Mouse (Mus musculus): Measurements from ENCODE around the gene Alox5ap. TPM values are rescaled to one million over a fixed set of nuclear protein-coding genes. Genes with fewer than 3 reads are reported as not detected.

Gene Alox5ap
- total RNA-seq, 2 experiments from 2014 or later, result 6.4 to 7.8 TPM

DNA sequence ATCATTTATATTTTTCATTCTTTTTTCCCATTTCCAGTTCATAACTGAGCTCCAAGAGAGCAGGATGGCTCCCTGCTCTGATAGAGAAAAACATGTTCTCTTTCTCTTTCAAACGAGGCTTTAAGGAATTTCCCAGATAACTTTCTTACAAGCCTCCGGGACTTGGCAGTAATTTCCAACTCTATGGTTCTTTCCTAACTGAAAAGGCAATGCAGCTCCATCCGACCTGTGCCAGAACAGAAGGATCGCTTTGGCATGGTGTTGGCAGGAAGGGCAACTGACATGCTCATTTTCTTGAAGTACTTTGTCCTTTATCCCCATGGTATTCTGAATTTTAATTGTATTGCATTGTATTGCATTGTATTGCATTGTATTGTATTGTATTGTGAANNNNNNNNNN lies 33.7 kb downstream of the Alox5ap start:
- intact Hi-C loops (cut with DNase I), result no loop called here
- DNase-seq, result no peak

DNA sequence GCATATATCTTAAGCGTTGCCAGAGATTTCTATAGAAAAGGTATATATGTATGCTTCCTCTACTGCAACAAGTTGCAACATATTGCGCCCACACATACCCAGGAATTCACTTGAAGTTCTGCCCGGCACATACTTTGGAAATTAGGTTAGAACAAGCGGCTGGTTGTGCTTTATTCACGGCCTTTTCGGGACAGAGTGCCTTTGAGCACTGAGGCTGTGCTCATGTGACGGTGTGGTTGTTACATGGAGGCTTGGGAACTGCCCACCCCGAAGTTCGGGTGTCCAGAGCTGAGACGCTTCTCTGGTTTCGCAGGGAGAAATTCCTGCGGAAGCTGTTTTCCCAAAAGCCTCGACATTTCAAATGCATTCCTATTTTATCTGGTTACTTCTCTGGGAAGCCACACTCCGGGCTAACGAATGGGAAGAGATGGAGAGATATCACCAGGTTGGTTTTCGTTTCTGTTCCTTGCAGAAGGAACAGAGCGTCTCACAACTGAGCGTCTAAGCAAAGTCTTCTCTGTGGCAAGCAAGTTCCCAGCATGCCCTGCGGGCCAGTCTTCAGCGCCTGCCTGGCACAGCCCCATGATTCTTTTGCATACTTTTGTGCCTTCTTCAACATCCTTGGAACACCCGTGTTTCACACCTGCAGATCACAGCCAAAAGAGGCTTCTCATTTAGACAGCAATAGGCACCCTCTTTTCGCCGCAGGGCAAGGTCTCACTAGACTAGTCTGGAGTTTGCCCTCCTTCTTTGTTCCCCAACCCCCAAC lies 48.5 kb downstream of the Alox5ap start:
- intact Hi-C loops (cut with DNase I), result no loop called here
- DNase-seq, result no peak

DNA sequence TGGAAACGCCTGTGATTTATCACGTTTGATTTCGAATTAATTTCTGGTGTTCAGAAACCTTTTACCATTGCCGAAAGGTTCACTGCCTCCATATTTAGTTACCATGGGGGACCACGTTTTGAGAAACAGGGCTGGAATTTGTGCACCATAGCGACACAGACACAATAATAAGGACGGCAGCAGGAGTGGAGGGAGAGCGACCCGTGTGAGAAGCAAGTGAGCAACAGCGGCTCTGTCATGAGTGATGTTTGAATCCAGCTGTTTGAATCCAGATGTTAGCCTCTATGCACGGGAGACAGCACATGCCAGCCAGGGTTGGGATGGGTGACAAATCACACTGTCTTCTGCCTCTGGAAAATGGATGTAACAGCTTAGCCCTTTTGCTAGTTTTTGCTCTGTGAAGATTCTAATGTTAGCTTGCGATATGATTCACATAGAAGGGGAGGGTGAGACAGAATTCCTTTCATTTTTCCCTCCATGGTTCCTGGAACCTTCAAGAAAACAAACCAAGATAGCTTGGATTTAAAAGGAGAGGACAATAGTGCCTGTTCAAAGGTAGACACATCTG lies 50.0 kb downstream of the Alox5ap start:
- DNase-seq, result no peak
- intact Hi-C loops (cut with DNase I), result no loop called here

DNA sequence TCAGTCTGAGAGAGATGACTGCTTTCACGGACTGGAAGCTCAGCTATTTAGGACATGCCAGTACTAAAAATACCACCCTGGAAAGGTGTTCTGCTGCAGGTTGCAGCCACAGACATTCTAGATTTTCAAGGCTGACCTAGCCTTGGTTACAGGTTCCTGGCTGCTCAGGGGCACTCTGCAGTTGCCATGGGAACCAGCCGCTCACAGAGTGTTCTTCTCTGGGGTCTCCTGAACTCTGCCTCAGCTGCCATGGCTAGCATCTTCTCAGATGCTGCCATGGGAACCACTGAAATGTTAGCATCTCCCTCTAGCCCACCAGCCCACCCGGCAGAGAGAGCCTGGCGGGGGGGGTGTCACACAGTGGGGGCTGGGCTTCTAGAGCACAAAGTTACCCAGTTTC lies 52.4 kb downstream of the Alox5ap start:
- intact Hi-C loops (cut with DNase I), result no loop called here
- DNase-seq, result no peak

DNA sequence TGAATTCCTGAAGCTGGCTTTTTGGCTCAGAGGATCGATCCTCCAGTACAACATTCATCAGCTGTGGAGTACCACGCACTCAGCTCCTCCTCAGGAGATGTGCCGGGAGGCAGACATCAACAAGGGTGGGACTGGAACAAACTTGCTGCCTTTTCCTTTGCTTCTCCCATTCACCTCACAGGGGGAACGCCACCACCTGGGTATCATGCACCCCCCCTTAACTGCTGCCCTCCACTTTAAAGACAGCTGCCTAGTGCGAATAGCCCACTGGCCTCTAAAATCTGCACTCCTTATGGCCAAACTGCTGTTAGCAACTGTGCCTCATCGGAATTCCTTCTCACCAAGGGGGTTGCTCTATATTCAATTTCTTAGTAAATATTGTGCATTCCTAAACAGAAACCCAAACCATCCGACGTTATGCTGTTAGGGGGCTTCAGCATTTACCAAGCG lies 55.3 kb downstream of the Alox5ap start:
- intact Hi-C loops (cut with DNase I), result no loop called here
- no peak for DNase-seq

DNA sequence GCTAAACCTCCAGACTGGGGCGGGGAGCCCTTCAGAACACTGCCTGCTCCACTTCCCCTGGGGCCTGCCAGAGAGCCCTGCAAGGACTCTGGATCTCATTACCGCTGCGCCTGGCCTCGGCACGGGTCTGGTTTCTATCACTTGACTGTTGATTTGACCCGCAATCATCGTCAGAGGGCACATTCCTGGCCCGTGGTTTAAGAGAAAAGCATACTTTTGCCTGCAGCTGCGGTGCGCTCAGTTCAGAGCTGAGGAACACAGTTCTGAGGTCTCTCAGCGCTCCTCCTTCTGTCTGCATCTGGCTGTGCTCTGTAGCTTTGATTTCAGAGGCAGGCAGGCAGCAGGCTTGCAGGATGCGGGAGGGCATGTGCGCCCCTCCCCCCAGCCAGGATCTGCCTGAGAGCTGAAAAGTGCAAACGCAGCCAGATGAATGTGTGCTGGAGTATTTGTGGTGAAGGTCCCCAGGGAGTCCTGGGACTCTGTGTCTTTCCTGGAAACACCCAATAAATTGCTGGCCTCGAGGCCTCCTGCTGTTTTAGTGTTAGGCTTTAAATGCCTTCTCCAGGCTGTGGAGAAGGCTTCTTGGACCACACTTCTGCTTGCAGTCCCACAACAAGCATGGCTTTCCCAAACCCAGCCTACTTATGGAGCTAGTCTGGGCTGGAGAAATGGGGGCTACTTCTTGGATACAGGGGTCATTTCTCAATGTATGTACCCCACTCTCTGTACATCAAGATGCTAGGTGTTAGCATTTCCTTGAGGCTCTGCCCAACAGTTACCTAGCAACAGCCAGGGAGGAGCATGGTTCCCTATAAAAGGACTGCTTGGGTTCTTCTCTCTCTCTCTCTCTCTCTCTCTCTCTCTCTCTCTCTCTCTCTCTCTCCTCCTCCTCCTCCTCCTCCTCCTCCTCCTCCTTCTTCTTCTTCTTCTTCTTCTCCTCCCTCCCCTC lies 56.2 kb downstream of the Alox5ap start:
- DNase-seq, result peak; percentile 65
- intact Hi-C loops (cut with DNase I), result no loop called here

DNA sequence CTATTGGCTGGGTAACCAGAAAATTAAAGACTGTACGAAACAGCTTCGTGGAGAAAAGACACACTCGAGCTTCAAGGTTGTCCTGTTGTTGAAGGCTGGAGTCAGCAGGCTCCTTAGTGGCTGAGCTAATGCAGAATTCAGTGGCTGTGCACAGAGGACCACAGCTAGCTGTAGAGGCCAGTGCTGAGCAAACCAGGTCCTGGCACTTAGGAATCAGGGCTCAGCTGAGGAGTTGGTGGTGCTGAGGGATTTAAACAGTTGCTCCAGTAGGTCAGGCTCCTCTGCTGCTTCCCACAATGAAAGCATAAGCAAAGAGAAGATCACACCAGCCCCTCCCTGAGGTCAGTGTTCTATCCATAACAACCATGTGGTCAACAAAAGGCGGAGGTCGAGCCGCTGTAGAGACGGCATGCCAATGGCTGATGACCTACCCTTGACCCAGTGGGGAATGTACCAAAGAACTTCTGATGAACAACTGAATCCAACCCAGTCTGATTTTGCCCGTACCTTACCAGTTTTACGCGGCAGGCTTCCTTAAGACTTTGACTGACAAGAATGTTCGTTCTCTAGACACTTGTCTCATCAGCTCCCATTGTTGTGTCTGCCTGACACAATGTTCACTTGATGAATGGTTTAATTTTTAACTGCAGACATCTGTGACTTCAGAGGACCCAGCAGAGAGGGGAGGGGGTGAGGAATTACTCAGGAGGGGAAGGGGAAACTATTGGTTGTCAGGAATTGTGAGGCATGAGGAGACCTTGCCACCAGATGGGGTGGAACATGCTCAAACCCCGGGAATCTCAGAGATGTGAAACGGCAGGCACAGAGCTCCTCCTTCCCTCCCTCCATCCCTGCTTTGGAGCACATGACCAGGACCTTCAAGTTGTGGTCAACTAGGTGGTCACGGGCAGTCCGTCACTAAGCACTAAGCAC lies 57.6 kb downstream of the Alox5ap start:
- intact Hi-C loops (cut with DNase I), result no loop called here

DNA sequence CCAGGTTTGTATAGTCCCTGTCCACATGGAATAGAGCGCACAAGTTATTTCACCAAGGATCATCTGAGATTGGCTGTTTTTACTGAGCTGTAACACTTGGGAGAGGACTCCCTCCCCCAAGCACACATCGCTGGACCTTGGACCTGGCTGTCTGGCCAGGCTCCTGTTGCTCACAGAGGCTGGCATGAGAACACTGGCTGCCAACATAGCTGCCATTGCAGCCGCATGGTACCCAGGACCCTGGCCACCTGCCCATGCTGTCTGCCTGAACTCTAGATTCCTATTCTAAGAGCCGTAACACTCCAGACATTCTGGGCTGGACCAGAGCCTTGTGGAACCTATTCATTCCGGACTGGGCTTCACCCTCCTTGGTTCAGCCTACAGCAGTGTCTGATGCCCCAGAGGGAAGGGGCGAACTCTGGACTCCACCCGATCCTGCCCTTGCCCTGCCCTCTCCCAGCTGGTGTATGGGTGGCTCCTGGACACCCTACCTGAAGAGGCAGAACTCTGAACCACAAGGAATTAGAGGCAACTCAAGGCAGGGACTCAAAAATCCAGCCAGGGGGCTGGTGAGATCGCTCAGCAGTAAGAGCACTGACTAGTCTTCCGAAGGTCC lies 58.5 kb downstream of the Alox5ap start:
- intact Hi-C loops (cut with DNase I), result no loop called here
- DNase-seq, result peak; percentile 88

More for the DNA sequence above, 57.6 kb downstream of the Alox5ap start:
- no peak for DNase-seq

DNA sequence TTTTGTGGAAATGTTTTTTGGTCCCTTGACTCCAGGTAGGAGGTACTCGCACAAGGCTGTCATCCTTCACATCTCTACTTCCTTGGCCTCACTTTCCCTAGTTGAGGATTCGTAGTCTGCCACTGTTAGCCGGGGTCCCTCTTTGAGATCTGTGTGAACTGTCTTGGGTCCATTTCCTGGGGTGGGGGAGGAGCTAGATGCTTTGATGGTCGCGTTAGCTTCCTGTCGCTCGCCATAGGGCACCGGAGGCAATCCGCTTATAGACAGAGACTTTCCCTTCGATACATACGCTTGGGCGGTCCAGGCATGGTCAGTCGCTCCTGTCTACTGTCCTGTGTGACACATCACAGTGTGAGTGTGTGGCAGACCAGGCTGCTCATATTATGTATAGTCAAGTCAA lies 60.2 kb downstream of the Alox5ap start:
- intact Hi-C loops (cut with DNase I), result no loop called here
- DNase-seq, result no peak

DNA sequence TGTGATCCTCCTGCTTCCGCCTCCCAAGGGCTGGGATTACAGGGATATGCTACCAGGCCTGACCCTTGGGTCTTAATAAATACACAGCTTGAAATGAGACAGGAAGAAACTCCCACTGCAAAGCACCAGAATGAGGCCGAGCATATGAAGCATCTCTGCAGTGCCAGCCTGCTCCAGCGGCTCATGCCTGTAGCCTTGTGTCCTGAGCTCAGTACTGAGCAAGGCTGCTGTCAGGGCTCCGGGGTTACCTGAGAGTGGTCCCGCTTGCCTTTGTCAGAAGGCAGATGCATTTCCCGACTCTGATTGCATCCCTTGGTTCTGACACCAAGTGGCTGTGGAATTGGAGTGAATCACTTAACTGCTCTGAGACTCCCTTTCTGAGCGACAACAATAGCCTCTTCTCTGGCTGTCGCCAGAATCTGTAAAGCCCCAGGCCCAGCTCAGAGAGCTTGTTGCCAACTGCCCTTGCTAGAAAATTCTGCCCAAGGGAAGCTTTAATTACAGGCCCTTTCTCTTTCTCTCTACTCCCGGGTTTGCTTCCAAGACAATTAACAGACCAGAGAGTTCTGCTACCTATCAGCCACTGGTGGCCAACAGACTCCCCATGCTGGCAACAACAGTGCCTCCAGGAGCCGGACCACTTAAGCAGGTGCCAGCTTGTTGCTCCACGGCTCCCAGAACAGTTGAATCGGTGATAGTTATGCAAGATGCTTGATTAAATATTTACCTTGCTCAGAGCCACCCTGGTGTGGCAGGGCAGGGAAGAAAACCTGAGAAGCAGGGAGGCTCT lies 64.7 kb downstream of the Alox5ap start:
- intact Hi-C loops (cut with DNase I), result no loop called here
- DNase-seq, result peak; percentile 29

DNA sequence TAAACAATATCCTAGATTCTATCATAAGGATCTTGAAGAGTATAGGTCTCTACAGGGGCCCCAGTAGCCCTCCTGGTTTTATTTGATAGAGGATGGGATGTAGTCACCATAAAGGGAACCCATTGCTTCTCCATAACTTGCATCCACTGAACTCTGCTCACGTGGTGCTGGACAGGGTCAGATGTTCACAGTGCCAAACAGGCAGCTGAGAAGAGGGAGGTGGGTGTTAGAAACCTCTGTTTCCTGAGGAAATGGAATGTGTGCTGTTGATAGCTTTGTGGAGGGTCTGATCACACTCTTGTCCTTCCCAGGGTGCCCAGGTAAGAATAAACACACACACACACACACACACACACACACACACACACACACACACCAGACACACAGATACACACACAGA lies 66.0 kb downstream of the Alox5ap start:
- DNase-seq, result no peak
- intact Hi-C loops (cut with DNase I), result no loop called here

DNA sequence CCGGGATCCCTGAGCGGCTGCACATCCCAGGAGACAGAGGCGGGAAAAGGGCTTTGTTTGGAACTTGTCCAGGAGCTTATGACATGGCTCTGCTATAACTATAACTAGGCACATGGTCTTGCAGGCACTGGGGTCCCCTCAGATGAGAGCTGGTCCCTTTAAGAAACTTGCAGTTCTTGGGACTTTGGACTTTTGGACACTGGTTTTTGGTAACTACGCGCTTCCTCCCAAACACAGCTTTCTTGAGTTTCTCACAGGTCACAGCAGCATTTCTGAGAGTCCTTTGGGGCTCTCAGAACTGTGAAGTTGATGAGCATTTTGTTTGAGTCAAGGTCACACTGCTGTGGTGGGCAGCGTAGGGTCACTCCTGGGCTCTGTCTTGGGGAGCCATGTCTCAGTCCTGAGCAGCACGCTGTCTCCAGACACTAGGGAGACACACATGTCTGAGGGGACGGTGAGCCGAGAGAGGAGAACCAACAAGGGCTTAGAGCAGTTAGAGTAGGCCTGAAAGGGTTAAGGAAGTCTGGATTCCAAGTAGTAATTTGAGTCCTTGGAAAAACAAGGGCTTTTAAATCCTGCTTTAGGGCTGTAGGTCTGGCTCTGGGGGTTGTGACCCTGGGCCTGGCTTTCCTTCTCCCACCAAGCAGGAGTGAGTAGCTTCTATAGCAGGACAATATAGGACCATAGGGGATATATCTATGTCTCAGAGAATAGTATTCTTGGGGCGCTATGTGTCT lies 67.0 kb downstream of the Alox5ap start:
- DNase-seq, result no peak
- intact Hi-C loops (cut with DNase I), result no loop called here

DNA sequence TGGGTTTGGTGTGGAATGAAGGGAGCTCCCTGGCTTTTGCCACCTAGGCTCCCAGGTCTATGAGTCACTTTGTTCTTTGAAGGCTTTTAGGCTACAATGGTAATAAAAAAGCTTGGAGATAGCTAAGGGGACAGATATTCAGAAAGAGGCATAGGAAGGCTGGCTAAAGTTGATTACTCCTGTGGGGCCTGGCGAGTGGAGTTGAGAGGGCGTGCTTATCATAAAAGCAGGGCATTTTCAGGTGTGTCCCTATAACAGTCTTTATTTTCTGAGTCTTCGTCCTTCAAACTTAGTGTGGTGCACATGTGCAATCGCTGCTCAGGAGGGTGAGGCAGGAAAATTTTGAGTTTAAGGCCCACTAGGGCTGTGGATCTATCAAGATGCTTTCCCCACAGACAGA lies 68.2 kb downstream of the Alox5ap start:
- intact Hi-C loops (cut with DNase I), result no loop called here
- DNase-seq, result no peak

DNA sequence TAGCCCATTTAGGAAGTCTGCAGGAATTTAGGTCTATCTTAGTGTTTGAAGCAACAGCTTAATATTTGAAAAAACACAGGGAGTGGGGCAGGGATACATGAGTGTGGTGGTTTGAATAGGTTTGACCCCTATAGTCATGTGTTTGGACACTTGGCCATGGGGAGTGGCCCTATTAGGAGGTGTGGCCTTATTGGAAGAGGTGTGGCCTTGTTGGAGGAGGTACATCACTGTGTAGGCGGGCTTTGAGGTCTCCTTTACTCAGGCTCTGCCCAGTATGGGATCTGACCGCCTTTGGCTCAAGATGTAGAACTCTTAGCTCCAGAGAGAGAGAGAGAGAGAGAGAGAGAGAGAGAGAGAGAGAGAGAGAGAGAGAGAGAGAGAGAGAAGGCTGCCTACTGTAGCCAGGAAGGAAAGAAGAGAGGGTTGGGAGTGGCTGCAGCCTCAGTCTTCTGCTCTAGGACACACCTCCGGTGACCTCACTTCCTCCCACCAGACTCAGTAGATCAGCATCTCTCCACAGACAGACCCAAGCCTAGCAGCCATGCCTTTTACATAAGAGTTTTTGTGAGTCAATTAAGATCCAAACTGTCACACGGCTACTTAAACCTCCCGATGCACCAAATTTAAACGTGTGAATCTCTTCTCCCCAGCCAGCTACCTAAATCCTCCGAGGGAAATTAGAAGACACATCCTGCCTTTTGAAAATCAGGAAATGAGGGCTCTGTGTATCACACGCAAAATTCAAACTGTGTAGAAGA lies 69.6 kb downstream of the Alox5ap start:
- DNase-seq, result no peak
- intact Hi-C loops (cut with DNase I), result no loop called here

DNA sequence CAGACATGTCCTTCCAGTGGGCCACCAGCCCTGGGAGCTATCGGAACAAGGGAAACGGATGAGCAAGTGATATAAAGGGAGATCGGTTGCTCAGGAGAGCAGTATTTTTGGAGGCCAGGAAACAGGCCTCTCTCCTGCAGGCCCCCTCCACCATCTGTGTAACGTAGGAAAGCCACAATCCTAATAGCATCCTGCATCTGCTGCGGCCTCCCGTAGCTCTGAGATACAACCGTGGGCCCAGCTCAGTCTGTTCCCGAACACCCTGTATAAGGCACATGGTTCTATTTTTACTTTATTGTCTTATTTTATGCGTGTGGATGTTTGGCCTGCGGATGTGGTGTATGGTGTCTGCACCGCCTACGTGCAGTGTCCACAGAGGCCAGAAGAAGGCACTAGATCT lies 70.4 kb downstream of the Alox5ap start:
- no peak for DNase-seq
- intact Hi-C loops (cut with DNase I), result no loop called here

DNA sequence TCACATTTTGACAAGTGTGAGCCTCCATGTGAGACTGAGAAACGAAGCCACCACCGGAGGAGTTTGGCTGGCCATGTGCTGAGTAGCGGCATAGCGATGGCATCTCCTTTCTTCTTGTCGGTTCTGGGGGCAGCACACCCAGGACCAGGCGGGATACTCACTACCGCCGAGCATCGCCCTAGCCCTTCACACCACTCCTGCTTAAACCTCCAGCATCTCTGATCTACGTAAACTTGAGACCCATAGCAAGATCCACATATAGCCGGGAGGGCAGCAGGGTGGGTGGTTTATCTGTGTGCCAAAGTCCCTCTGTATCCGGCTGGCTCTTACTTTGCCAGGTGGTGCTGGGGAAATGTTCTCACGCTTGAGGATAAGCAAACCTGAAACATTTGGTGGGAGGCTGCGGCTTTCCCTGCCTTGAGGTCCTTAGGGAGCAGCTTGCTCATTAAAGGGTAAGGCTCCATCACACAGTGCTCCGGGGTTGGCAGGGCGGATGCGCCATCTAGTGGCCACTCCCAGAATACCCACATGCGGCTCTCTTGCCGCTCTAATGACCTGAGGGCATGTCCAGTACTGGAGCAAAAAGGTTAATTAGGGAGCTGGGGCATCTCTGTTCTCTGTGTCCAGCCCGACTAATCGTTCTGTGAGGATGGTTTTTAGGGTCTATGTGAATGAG lies 71.1 kb downstream of the Alox5ap start:
- intact Hi-C loops (cut with DNase I), result no loop called here
- DNase-seq, result peak; percentile 89

DNA sequence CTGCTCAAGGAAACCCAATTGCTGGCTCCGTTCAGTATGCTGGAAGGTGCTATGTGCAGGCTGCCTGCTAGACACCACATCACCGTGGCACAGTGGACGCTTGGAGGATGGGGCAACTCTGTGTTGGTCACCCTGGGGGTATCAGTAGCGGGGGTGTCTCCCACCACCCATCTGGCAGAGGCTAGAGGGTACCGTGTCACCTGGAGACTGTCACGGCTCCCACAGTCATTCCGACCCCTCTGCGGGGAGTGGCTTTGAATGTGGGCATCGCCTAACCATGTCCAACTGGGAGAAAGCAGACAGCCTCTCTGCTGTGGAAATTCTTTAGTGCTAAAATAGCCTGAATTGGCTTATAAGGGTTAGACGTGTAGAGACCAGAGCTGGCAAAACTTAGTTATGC lies 72.6 kb downstream of the Alox5ap start:
- intact Hi-C loops (cut with DNase I), result no loop called here
- DNase-seq, result peak; percentile 13

Measured in left cerebral cortex, postnatal 4 days (tissue).